Mouse (Mus musculus) heart, adult 10 weeks (tissue): ENCODE results near the gene Srp54b. TPM values are rescaled to one million over a fixed set of nuclear protein-coding genes. Genes with fewer than 3 reads are reported as not detected.

Source experiments
- polyA plus RNA-seq: library from polyadenylated mRNA; stranded (reverse); fragments of 350-450 nt; fragmentation: Illumina TruSeq; extraction: RNeasy Lipid Tissue Mini Kit (QIAGEN cat#74804); gene quantifications from one replicate; pipeline ENCODE4 v1.2.3, GENCODE M21; 2014; ENCODE audit warnings: low read depth, low replicate concordance

Gene Srp54b
- 40.2 TPM for polyA plus RNA-seq

DNA sequence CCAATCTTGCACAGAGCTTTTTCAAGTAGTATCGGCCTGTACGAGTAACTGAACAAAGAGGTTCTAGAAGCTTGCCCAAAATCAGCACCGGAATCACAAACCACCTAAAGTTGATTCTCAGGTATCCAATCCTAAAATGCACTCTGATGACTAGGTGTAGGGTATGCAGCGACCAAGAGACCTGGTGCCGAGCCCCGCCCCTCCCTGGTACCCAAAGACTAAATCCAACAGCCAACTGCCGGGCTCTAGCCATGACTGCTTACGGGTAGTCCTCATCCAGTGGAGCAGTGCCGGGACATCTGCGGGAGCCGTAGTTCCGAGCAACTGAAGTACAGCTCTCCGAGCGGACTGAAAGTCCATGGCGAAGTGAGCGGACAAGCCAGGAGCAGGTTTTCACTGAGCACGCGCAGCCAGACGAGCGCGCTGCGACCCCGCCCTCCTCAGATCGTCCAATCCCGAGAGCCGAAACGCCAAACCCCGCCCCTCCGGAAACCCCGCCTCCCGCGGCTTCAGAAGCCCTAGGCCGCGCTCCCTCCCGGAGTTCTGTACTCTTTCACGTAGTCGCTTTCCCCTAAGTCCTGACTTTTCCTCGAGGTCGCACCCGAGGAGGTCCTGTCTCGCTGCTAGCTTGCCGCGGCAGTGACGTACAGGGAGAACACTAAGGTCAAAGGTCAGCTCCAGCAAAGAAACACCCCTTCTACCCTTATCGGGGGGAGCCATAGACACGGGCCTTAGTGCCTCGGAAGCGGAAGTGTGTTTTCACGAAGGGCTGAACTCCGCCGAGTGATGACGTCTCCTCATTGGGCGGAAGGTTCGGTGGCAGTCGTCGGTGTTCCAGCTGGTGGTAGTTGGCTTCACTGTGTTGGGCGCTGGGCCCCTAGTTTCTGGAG, at the start of gene Srp54b:
Gene Srp54b (plus strand): TSS at position 546 of the 890 bp plus-strand sequence.

DNA sequence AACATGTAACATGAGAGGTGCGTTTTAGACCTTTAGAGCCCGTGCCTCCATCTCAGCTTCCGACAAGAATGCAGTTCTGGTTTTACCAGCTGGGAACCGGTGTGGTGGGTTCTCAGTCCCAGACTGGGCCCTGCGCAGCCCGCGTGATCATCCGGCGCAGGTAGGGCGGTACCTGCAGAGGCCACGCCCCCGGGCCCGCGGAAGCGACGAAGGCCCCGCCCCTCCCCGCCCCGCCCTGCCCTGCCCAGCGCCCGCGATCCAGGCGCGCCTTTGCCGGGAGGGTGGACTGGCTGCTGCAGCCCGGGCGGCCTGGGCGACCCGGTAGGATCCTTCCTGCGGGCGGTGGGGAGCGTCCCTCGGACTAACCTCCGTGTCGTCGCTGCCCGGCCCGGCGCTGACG, 30.7 kb upstream of the Srp54b start, which contains the start of gene Fam177a:
Gene Fam177a (plus strand): TSS at position 228 of the 400 bp plus-strand sequence.

DNA sequence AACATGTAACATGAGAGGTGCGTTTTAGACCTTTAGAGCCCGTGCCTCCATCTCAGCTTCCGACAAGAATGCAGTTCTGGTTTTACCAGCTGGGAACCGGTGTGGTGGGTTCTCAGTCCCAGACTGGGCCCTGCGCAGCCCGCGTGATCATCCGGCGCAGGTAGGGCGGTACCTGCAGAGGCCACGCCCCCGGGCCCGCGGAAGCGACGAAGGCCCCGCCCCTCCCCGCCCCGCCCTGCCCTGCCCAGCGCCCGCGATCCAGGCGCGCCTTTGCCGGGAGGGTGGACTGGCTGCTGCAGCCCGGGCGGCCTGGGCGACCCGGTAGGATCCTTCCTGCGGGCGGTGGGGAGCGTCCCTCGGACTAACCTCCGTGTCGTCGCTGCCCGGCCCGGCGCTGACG, 44.4 kb downstream of the Srp54b start, which contains the start of gene 1700047I17Rik2:
Gene 1700047I17Rik2 (plus strand): TSS at position 287 of the 400 bp plus-strand sequence.

DNA sequence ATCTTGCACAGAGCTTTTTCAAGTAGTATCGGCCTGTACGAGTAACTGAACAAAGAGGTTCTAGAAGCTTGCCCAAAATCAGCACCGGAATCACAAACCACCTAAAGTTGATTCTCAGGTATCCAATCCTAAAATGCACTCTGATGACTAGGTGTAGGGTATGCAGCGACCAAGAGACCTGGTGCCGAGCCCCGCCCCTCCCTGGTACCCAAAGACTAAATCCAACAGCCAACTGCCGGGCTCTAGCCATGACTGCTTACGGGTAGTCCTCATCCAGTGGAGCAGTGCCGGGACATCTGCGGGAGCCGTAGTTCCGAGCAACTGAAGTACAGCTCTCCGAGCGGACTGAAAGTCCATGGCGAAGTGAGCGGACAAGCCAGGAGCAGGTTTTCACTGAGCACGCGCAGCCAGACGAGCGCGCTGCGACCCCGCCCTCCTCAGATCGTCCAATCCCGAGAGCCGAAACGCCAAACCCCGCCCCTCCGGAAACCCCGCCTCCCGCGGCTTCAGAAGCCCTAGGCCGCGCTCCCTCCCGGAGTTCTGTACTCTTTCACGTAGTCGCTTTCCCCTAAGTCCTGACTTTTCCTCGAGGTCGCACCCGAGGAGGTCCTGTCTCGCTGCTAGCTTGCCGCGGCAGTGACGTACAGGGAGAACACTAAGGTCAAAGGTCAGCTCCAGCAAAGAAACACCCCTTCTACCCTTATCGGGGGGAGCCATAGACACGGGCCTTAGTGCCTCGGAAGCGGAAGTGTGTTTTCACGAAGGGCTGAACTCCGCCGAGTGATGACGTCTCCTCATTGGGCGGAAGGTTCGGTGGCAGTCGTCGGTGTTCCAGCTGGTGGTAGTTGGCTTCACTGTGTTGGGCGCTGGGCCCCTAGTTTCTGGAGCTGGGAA, 75.0 kb downstream of the Srp54b start, which contains the start of gene Srp54c:
Gene Srp54c (plus strand): TSS at position 543 of the 894 bp plus-strand sequence.

Other genes with a start within 250 kb of the Srp54b start
- gene Gm20403, start 168.6 kb upstream of the Srp54b start, polyA plus RNA-seq, result not detected
- 2.6 TPM for gene Baz1a, start 140.8 kb upstream of the Srp54b start, polyA plus RNA-seq
- 20.9 TPM for gene 2700097O09Rik, start 75.0 kb upstream of the Srp54b start, polyA plus RNA-seq
- 118 TPM for gene Srp54a, start 74.8 kb upstream of the Srp54b start, polyA plus RNA-seq
- gene Fam177a, start 30.6 kb upstream of the Srp54b start, polyA plus RNA-seq, result 8.2 TPM
- 7.9 TPM for gene 1700047I17Rik2, start 44.5 kb downstream of the Srp54b start, polyA plus RNA-seq
- 67.8 TPM for gene Srp54c, start 75.1 kb downstream of the Srp54b start, polyA plus RNA-seq
- gene 1110008L16Rik, start 144.5 kb downstream of the Srp54b start, polyA plus RNA-seq, result 9.4 TPM
- 10.3 TPM for gene Ppp2r3c, start 147.9 kb downstream of the Srp54b start, polyA plus RNA-seq
- gene Psma6, start 229.1 kb downstream of the Srp54b start, polyA plus RNA-seq, result 219 TPM